In genomic region chr7:4739544-4740275, GRCm38 (mm10) we compare ENCODE assay signal across 7 mouse cellular contexts. TPM values are rescaled to one million over a fixed set of nuclear protein-coding genes. Genes with fewer than 3 reads are reported as not detected.
DNase-seq lines count a peak whose midpoint lies in the region; ATAC-seq lines count a peak whose summit lies in the region.

Kmt5c (plus strand) TSS chr7:4740115.

- peak within 1 kb of the TSS; percentile 81 for H3K27ac ChIP-seq in embryonic facial prominence, embryonic 11.5 days (replicated peaks; ENCODE audit: low read depth, low read length)
- peak within 1 kb of the TSS; percentile 94 for H3K27ac ChIP-seq in limb, embryonic 10.5 days
- H3K27ac ChIP-seq in midbrain, embryonic 13.5 days = peak within 1 kb of the TSS; percentile 97

- peak within 1 kb of the TSS; percentile 88 for H3K4me2 ChIP-seq in embryonic facial prominence, embryonic 11.5 days (ENCODE audit: low read depth, low read length)
- peak within 1 kb of the TSS; percentile 88 for H3K4me2 ChIP-seq in midbrain, embryonic 13.5 days (replicated peaks)

- H3K4me1 ChIP-seq in embryonic facial prominence, embryonic 11.5 days (ENCODE audit: control insufficient read depth, insufficient read depth, low read length) = no peaks in the 10 kb centered on the region
- peaks cover 31% of the 10 kb centered on the region for H3K4me1 ChIP-seq in limb, embryonic 10.5 days
- H3K4me1 ChIP-seq in midbrain, embryonic 13.5 days (replicated peaks) = peaks cover 44% of the 10 kb centered on the region

- ATAC-seq in embryonic facial prominence, embryonic 11.5 days (replicated peaks; ENCODE audit: insufficient number of reproducible peaks, low FRiP score, low TSS enrichment, low read depth) = peak; percentile 98
- peak; percentile 82 for ATAC-seq in granulocyte monocyte progenitor cell, adult 5-6 weeks (replicated peaks; ENCODE audit: poor library complexity, severe bottlenecking)
- peak; percentile 98 for ATAC-seq in midbrain, embryonic 13.5 days

- H3K9ac ChIP-seq in embryonic facial prominence, embryonic 11.5 days (replicated peaks; ENCODE audit: low read length) = peak within 1 kb of the TSS; percentile 92
- H3K9ac ChIP-seq in midbrain, embryonic 13.5 days (replicated peaks) = peak within 1 kb of the TSS; percentile 92

- no peaks in the 10 kb centered on the region for H3K9me3 ChIP-seq in embryonic facial prominence, embryonic 11.5 days (replicated peaks; ENCODE audit: control insufficient read depth, low read length)
- H3K9me3 ChIP-seq in limb, embryonic 10.5 days (replicated peaks) = no peaks in the 10 kb centered on the region
- no peaks in the 10 kb centered on the region for H3K9me3 ChIP-seq in midbrain, embryonic 13.5 days

- peaks cover 2% of the 10 kb centered on the region for H3K36me3 ChIP-seq in embryonic facial prominence, embryonic 11.5 days (replicated peaks; ENCODE audit: control insufficient read depth, insufficient read depth, low read depth, low read length)
- H3K36me3 ChIP-seq in limb, embryonic 10.5 days = peaks cover 29% of the 10 kb centered on the region
- H3K36me3 ChIP-seq in midbrain, embryonic 13.5 days = peaks cover 12% of the 10 kb centered on the region

- H3K4me3 ChIP-seq in embryonic facial prominence, embryonic 11.5 days (ENCODE audit: low read depth, low read length) = peak within 1 kb of the TSS; percentile 81
- H3K4me3 ChIP-seq in limb, embryonic 10.5 days = peak within 1 kb of the TSS; percentile 84
- H3K4me3 ChIP-seq in midbrain, embryonic 13.5 days (replicated peaks) = peak within 1 kb of the TSS; percentile 78

- WGBS in embryonic facial prominence, embryonic 11.5 days = under 1% methylated on average over 41 of the region's 44 CpGs
- under 1% methylated on average over 40 of the region's 44 CpGs for WGBS in limb, embryonic 10.5 days
- WGBS in midbrain, embryonic 13.5 days = under 1% methylated on average over 41 of the region's 44 CpGs

- peak; percentile 98 for DNase-seq in adrenal gland, postnatal 14 days
- DNase-seq in embryonic facial prominence, embryonic 11.5 days (ENCODE audit: low spot score) = peak; percentile 99
- DNase-seq in kidney, adult 11 months = peak; percentile 100
- peak; percentile 90 for DNase-seq in limb, embryonic 10.5 days (ENCODE audit: low spot score)
- DNase-seq in spleen, adult 12 weeks (ENCODE audit: low spot score) = peak; percentile 86

- H3K27me3 ChIP-seq in embryonic facial prominence, embryonic 11.5 days (ENCODE audit: control insufficient read depth, insufficient read depth, low read length) = no peaks in the 10 kb centered on the region
- no peaks in the 10 kb centered on the region for H3K27me3 ChIP-seq in limb, embryonic 10.5 days (ENCODE audit: low read depth, poor library complexity, severe bottlenecking)
- no peaks in the 10 kb centered on the region for H3K27me3 ChIP-seq in midbrain, embryonic 13.5 days

RNA-seq across cellular contexts. Expression of gene Kmt5c, which starts in this region (rescaled TPM):
- 60.3 and 70.7 TPM in 2 replicates for total RNA-seq in adrenal gland, postnatal 14 days (2021)
- polyA plus RNA-seq in embryonic facial prominence, embryonic 11.5 days (2014; fragmentation: Nextera tagmentation; extraction: Ambion mirVana) = 55.7 and 61.6 TPM in 2 replicates
- 62.7 and 107 TPM in 2 replicates for total RNA-seq in granulocyte monocyte progenitor cell, adult 5-6 weeks (2014; fragmentation: Nextera tagmentation)
- total RNA-seq in granulocyte monocyte progenitor cell, adult 5-6 weeks (2017) = 58.5 and 74.7 TPM in 2 replicates
- 88.9 and 100 TPM in 2 replicates for polyA plus RNA-seq in limb, embryonic 10.5 days (2016; fragmentation: Nextera tagmentation; extraction: Ambion mirVana)
- 90.0 and 92.5 TPM in 2 replicates for polyA plus RNA-seq in midbrain, embryonic 13.5 days (2015; fragmentation: Nextera tagmentation; extraction: Ambion mirVana)

Comparison
In these comparisons a context has a peak if more than half of its experiments do, and no peak if none do; other contexts are left out.
1. Peak in every context shown above with its lines: DNase-seq, ATAC-seq, H3K4me3 ChIP-seq and H3K27ac ChIP-seq.